Mouse (Mus musculus) embryonic fibroblast, embryonic 13.5 days (primary cell): ENCODE measurements around the gene Adamts17.

Experiments
- CTCF ChIP-seq: IDR thresholded peaks from 2 replicates; pipeline ENCODE4 v1.5.1; 2011; ENCODE audit warnings: mild to moderate bottlenecking, control low read depth, low read length, moderate library complexity, borderline replicate concordance; ENCODE audit not compliant: insufficient read depth
- POLR2A ChIP-seq: IDR thresholded peaks from 2 replicates; pipeline ENCODE4 v1.6.1; 2011; ENCODE audit warnings: low read depth, mild to moderate bottlenecking, control low read depth, low read length, moderate library complexity

GRCm38 (mm10) chr7:67041685-67042084, 202.2 kb downstream of the Adamts17 start:
- TF ChIP-seq POLR2A: no peak
- TF ChIP-seq CTCF: no peak
